Comparison of ENCODE assay signal across 19 mouse cellular contexts in the genomic region with DNA sequence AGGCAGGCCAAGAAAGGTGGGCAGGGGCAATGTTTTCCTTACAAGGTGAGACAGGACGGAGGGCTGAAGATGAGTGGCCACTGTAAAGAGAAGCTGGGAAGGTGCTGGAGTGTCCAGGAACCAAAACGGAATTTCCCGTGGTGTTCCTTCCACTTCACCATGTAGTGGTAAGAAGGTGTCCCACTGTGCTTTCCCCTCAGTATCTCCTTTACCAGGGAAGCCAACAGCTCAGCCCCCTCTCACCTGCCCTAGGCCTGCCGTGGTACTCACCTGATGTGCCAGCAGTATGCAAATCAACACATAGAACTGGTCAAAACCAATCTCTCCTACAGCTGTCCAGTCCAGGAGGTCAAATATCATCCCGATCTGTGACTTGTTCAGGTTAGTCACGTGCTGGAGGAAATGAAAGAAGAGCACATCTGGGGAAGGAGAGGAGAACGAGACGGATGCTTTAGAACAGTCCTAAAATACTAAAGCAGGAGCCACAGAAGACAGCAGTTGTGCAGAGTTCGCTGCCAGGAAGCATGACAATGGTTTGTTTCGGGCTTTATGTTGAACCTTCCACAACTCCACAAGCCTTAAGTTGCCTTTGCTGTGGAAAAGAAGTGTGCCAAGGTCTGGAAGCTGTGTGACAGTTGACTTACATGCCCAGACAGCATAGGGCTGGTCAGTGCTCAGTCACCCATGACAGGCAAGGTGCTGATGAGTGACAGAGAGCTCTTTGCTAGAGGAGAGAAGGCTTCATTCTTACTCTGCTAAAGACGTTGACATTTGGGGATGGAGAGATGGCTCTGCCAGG. TPM values are rescaled to one million over a fixed set of nuclear protein-coding genes. Genes with fewer than 3 reads are reported as not detected.
"Had no signal": no experiment of that assay in that cellular context is flagged by ENCODE, and none has a peak within 500 bp of the region (broad histone marks: within the 10 kb centered on the region; RNA-seq: fewer than 3 reads in every experiment).

No protein-coding gene starts in this region.

- H3K9me3 ChIP-seq: lung, embryonic 15.5 days; megakaryocyte, embryonic 14.5 days; midbrain, embryonic 13.5 days; midbrain, embryonic 15.5 days; neural tube, embryonic 12.5 days; stomach, embryonic 15.5 days had no signal

- H3K4me2 ChIP-seq: lung, embryonic 15.5 days; midbrain, embryonic 11.5 days; midbrain, embryonic 13.5 days; midbrain, embryonic 15.5 days; neural tube, embryonic 12.5 days; stomach, embryonic 15.5 days had no signal

- H3K27ac ChIP-seq: lung, embryonic 15.5 days; macrophage; midbrain, embryonic 13.5 days; midbrain, embryonic 15.5 days; neural tube, embryonic 12.5 days; stomach, embryonic 15.5 days; stomach, postnatal 0 days had no signal

- H3K36me3 ChIP-seq: midbrain, embryonic 15.5 days had no signal

- DNase-seq: liver, postnatal 0 days; lung, adult 2 months; lung, postnatal 14 days; lung, postnatal 36 days; right cerebral cortex, postnatal 14 days; thymus, adult 2 months; thymus, postnatal 25 days; thymus, postnatal 4 days had no signal

- H3K27me3 ChIP-seq: lung, embryonic 15.5 days; megakaryocyte, embryonic 14.5 days; midbrain, embryonic 13.5 days; midbrain, embryonic 15.5 days; stomach, embryonic 15.5 days had no signal

- H3K4me1 ChIP-seq: lung, embryonic 15.5 days; midbrain, embryonic 13.5 days; midbrain, embryonic 15.5 days; neural tube, embryonic 12.5 days; stomach, embryonic 15.5 days had no signal

- H3K4me3 ChIP-seq: lung, embryonic 15.5 days; megakaryocyte, embryonic 14.5 days; midbrain, embryonic 13.5 days; midbrain, embryonic 15.5 days; neural tube, embryonic 12.5 days; stomach, embryonic 15.5 days had no signal

- H3K9ac ChIP-seq: liver, postnatal 0 days; lung, embryonic 15.5 days; midbrain, embryonic 13.5 days; midbrain, embryonic 15.5 days; neural tube, embryonic 12.5 days; stomach, embryonic 15.5 days had no signal

RNA-seq across cellular contexts. Expression of gene Efcab9, which starts 7.6 kb away (rescaled TPM):
- total RNA-seq: midbrain, postnatal 0 days had no signal
- polyA plus RNA-seq: lung, adult 2 months; macrophage; midbrain, embryonic 15.5 days; midbrain, postnatal 0 days; neural tube, embryonic 14.5 days had no signal
